Mouse (Mus musculus): ENCODE measurements at regions not wholly inside any gene's neighbourhood (a gene's known extent, or its start where the extent isn't known, plus 50 kb on each side); places are given as distances from the start of the nearest gene placed in this dataset.

GRCm38 (mm10) chr4:94160620-94161019 is 395.7 kb upstream of the Gm10306 start:
- TF ChIP-seq POLR2A (IDR thresholded peaks at IDR 0.05; ENCODE audit: borderline replicate concordance, extremely low read depth, insufficient read depth, insufficient read length, poor library complexity, severe bottlenecking), result no peak
- TF ChIP-seq CTCF (IDR thresholded peaks at IDR 0.05; ENCODE audit: borderline replicate concordance, extremely low read depth, insufficient read depth, insufficient read length), result no peak
